Mouse (Mus musculus) MEL (cell line): ENCODE measurements around the gene Flnb. TPM values are rescaled to one million over a fixed set of nuclear protein-coding genes. Genes with fewer than 3 reads are reported as not detected.

Experiments
- DNase-seq: peaks from one replicate; pipeline ENCODE4 v3.0.0; 2011; ENCODE audit warnings: low read depth, low spot score
- H3K27ac ChIP-seq: 2 replicates; pipeline ENCODE4 v1.5.1; 2012; ENCODE audit warnings: low read depth, mild to moderate bottlenecking, control low read depth, low read length, moderate library complexity; ENCODE audit not compliant: control insufficient read depth
- H3K27me3 ChIP-seq, 2 experiments: fragments of 150-350 bp in 1 of 2; sonication (generic) in 1 of 2; 2 replicates each; pipeline ENCODE4 v1.6.1; 2012; ENCODE audit warnings: low read length in 2 of 2, mild to moderate bottlenecking in 2 of 2, improper control_type of control experiment in 1 of 2, moderate library complexity in 1 of 2; ENCODE audit not compliant: insufficient read depth in 2 of 2, control insufficient read depth in 1 of 2
- H3K36me3 ChIP-seq, 2 experiments: 2 replicates each; pipeline ENCODE4 v1.6.1; 2012 to 2014; ENCODE audit warnings: low read length in 2 of 2, improper control_type of control experiment in 1 of 2, inconsistent platforms in 1 of 2, mild to moderate bottlenecking in 1 of 2; ENCODE audit not compliant: insufficient read depth in 2 of 2, control insufficient read depth in 1 of 2
- H3K4me1 ChIP-seq, 2 experiments: fragments of 150-350 bp in 1 of 2; sonication (generic) in 1 of 2; 2 replicates each; pipeline ENCODE4 v1.6.1; 2012; ENCODE audit warnings: low read length in 2 of 2, improper control_type of control experiment in 1 of 2, mild to moderate bottlenecking in 1 of 2; ENCODE audit not compliant: insufficient read depth in 2 of 2, control insufficient read depth in 1 of 2
- H3K4me3 ChIP-seq, 2 experiments: fragments of 150-350 bp in 1 of 2; sonication (generic) in 1 of 2; 2 replicates each; pipeline ENCODE4 v1.5.1; 2012; ENCODE audit warnings: low read depth in 2 of 2, low read length in 2 of 2, mild to moderate bottlenecking in 2 of 2, moderate library complexity in 2 of 2, control low read depth in 1 of 2, improper control_type of control experiment in 1 of 2; ENCODE audit not compliant: control insufficient read depth in 1 of 2, insufficient read depth in 1 of 2
- H3K79me2 ChIP-seq: 2 replicates; pipeline ENCODE4 v1.6.1; 2012; ENCODE audit warnings: mild to moderate bottlenecking, low read length, moderate library complexity; ENCODE audit not compliant: control insufficient read depth, poor library complexity, insufficient read depth
- H3K9ac ChIP-seq: 2 replicates; pipeline ENCODE4 v1.6.1; 2012; ENCODE audit warnings: low read depth, mild to moderate bottlenecking, control low read depth, low read length, moderate library complexity; ENCODE audit not compliant: control insufficient read depth, poor library complexity, severe bottlenecking
- H3K9me3 ChIP-seq: fragments of 150-350 bp; sonication (generic); replicated peaks from 2 replicates; pipeline ENCODE4 v1.6.1; 2012; ENCODE audit warnings: mild to moderate bottlenecking, low read length, improper control_type of control experiment, moderate library complexity; ENCODE audit not compliant: insufficient read depth
- BHLHE40 ChIP-seq: IDR thresholded peaks from 2 replicates; pipeline ENCODE4 v1.6.1; 2012; ENCODE audit warnings: low read depth, mild to moderate bottlenecking, inconsistent platforms, low read length, improper control_type of control experiment, borderline replicate concordance
- CHD2 ChIP-seq: IDR thresholded peaks from 2 replicates; pipeline ENCODE4 v1.6.1; 2011; ENCODE audit warnings: low read length, improper control_type of control experiment
- E2F4 ChIP-seq: IDR thresholded peaks from 2 replicates; pipeline ENCODE4 v1.6.1; 2011; ENCODE audit warnings: low read depth, low read length, improper control_type of control experiment, borderline replicate concordance
- EP300 ChIP-seq, 2 experiments: IDR thresholded peaks; 2 replicates each; pipeline ENCODE4 v1.6.1; 2011; ENCODE audit warnings: improper control_type of control experiment in 2 of 2, low read length in 2 of 2, low read depth in 1 of 2, mild to moderate bottlenecking in 1 of 2
- ETS1 ChIP-seq: IDR thresholded peaks from 2 replicates; pipeline ENCODE4 v1.6.1; 2012; ENCODE audit warnings: low read depth, mild to moderate bottlenecking, inconsistent platforms, low read length, improper control_type of control experiment, moderate library complexity
- HCFC1 ChIP-seq: IDR thresholded peaks from 2 replicates; pipeline ENCODE4 v1.6.1; 2012; ENCODE audit warnings: low read depth, mild to moderate bottlenecking, inconsistent platforms, low read length, improper control_type of control experiment, moderate library complexity
- MAFK ChIP-seq: IDR thresholded peaks from 2 replicates; pipeline ENCODE4 v1.6.1; 2011; ENCODE audit warnings: low read depth, mild to moderate bottlenecking, low read length, improper control_type of control experiment, borderline replicate concordance
- MAX ChIP-seq: IDR thresholded peaks from 2 replicates; pipeline ENCODE4 v1.6.1; 2011; ENCODE audit warnings: low read length, improper control_type of control experiment
- MAZ ChIP-seq: IDR thresholded peaks from 2 replicates; pipeline ENCODE4 v1.6.1; 2012; ENCODE audit warnings: low read depth, mild to moderate bottlenecking, inconsistent platforms, low read length, improper control_type of control experiment
- MXI1 ChIP-seq: IDR thresholded peaks from 2 replicates; pipeline ENCODE4 v1.6.1; 2011; ENCODE audit warnings: mild to moderate bottlenecking, low read depth, low read length, improper control_type of control experiment
- MYC ChIP-seq: IDR thresholded peaks from 2 replicates; pipeline ENCODE4 v1.6.1; 2011; ENCODE audit warnings: low read depth, mild to moderate bottlenecking, low read length, improper control_type of control experiment, moderate library complexity
- NELFE ChIP-seq: IDR thresholded peaks from 2 replicates; pipeline ENCODE4 v1.6.1; 2011; ENCODE audit warnings: low read depth, low read length, improper control_type of control experiment
- POLR2AphosphoS2 ChIP-seq: IDR thresholded peaks from 2 replicates; pipeline ENCODE4 v1.6.1; 2011; ENCODE audit warnings: low read length, improper control_type of control experiment
- POLR2AphosphoS5 ChIP-seq: IDR thresholded peaks from 2 replicates; pipeline ENCODE4 v1.6.1; 2012; ENCODE audit warnings: low read depth, borderline replicate concordance, mild to moderate bottlenecking, inconsistent platforms, low read length, moderate library complexity, mixed read lengths
- RAD21 ChIP-seq: IDR thresholded peaks from 2 replicates; pipeline ENCODE4 v1.6.1; 2011; ENCODE audit warnings: mild to moderate bottlenecking, low read depth, low read length, improper control_type of control experiment
- RCOR1 ChIP-seq: IDR thresholded peaks from 2 replicates; pipeline ENCODE4 v1.6.1; 2012; ENCODE audit warnings: low read depth, mild to moderate bottlenecking, inconsistent platforms, low read length, improper control_type of control experiment
- TBP ChIP-seq: IDR thresholded peaks from 2 replicates; pipeline ENCODE4 v1.8.0; 2011; ENCODE audit warnings: low read depth, low read length, improper control_type of control experiment
- TCF12 ChIP-seq: IDR thresholded peaks from 2 replicates; pipeline ENCODE4 v1.6.1; 2014; ENCODE audit warnings: low read depth, mild to moderate bottlenecking, inconsistent platforms, low read length, improper control_type of control experiment, moderate library complexity
- UBTF ChIP-seq: IDR thresholded peaks from 2 replicates; pipeline ENCODE4 v1.6.1; 2012; ENCODE audit warnings: low read depth, mild to moderate bottlenecking, inconsistent platforms, low read length, improper control_type of control experiment, moderate library complexity, borderline replicate concordance; ENCODE audit not compliant: insufficient read depth
- USF1 ChIP-seq: IDR thresholded peaks from 2 replicates; pipeline ENCODE4 v1.6.1; 2014; ENCODE audit warnings: low read depth, mild to moderate bottlenecking, inconsistent platforms, low read length, improper control_type of control experiment, moderate library complexity
- ZC3H11A ChIP-seq: IDR thresholded peaks from 2 replicates; pipeline ENCODE4 v1.6.1; 2012; ENCODE audit warnings: low read depth, mild to moderate bottlenecking, inconsistent platforms, low read length, improper control_type of control experiment
- polyA plus RNA-seq, 2 experiments: library from polyadenylated mRNA; stranded (reverse) in 1 of 2; unstranded in 1 of 2; fragments of >175 nt in 1 of 2; fragments of >200 nt in 1 of 2; gene quantifications; 2 replicates each; pipeline versions ENCODE4 v1.2.1 to v1.2.4; 2012; ENCODE audit warnings: low replicate concordance in 2 of 2, low read depth in 1 of 2; ENCODE audit not compliant: insufficient read length in 2 of 2, insufficient read depth in 1 of 2, missing spikeins in 1 of 2
- total RNA-seq: library from RNA; depleted of rRNA; stranded (reverse); fragments of 300-350 nt; gene quantifications from 2 replicates; pipeline ENCODE4 v1.2.3, GENCODE M21; 2012

Flnb gene
- total and polyA plus RNA-seq, 3 experiments, result 1.0 to 3.1 TPM; not detected in 1

DNA sequence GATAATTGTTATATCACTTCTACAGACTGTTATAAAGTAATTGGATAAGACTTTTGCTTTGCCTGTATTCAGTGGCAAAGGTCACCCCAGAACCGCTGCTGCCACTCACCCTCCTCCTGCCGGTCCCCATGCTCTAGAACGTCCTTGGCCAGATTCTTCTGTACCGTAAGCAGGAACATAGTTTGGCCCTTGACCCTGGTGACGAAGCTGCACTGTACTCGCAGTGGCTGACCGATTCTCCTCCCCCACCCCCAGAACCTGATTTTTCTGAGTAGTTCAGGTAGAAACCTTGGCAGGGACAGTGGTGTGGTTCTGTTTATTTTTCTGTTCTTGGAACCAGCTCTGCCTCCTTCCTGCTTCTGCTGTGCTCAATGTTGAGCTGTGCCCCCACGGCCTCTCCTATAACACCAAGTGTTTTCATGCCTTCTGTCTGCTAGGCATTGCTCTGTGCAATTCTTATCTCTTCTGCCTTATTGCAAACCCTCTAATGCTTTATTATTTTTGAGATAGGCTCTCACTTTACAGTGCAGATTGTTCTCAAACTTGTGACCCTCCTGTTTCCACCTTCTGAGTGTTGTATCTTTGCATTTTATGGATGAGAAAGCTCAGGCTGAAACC, 7.0 kb downstream of the Flnb start:
- TF ChIP-seq MAX (no peak), NELFE (no peak), MYC (no peak), MAZ (no peak), TBP (no peak), TCF12 (no peak), BHLHE40 (no peak), ETS1 (no peak)
- no peaks in the 10 kb centered on the region; a peak in 2 of 4 replicates for H3K27me3 ChIP-seq
- no peak overlapping the region for H3K9ac ChIP-seq
- H3K27ac ChIP-seq, result no peak overlapping the region
- no peak for DNase-seq
- H3K79me2 ChIP-seq, result no peaks in the 10 kb centered on the region
- H3K4me3 ChIP-seq, result no peak overlapping the region
- no peaks in the 10 kb centered on the region for H3K4me1 ChIP-seq
- no peaks in the 10 kb centered on the region for H3K36me3 ChIP-seq
- no peaks in the 10 kb centered on the region for H3K9me3 ChIP-seq

DNA sequence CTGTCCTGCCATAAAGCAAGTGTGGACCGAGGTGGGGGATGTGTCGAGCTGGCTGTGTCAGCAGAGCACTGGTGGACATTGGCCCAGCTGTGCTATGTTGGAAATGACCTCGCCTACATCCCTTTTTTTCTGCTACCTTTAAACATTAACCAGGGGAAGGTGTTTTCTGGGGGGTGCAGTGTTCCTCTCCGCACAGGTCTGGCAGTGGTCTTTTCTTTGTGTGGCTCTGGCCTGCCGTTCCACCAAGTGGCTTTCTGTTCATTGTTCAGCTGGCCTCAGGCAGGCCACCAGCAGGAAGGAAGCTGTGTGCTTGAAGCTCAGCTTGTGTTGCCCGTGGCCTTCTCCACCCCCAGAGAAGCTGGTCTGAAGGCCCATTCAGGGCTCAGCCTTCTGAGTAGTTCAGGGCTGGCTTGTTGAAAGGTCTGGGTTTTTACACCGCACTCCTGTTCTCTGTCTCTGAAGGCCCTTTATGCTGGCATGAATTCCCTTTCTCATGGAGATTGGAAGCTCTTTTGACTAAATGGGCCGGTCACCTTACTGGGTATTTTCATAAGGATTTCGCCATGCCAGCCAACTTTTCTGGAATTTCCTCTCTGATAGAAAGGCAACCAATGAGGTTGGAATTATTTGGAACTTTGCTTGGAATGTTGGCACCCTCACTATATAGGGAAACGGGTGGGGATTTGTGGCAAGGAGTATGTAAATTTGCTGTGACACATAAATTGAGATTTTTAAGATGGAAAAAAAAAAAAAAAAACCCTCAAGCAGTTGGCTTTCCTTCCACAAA, 8.6 kb downstream of the Flnb start:
- Histone ChIP-seq H3K36me3 (no peaks in the 10 kb centered on the region), H3K79me2 (no peaks in the 10 kb centered on the region), H3K4me3 (no peak overlapping the region), H3K27me3 (no peaks in the 10 kb centered on the region; a peak in 2 of 4 replicates), H3K9me3 (no peaks in the 10 kb centered on the region)
- no peak for TF ChIP-seq BHLHE40
- TF ChIP-seq NELFE, result no peak
- no peak for TF ChIP-seq RAD21
- no peak for TF ChIP-seq RCOR1
- TF ChIP-seq ETS1, result no peak
- TF ChIP-seq MXI1, result no peak
- TF ChIP-seq TBP, result no peak
- no peak for TF ChIP-seq EP300 (IDR thresholded peaks at IDR 0.05; ENCODE audit: low read depth in 1 of 2, low read length in 2 of 2)
- TF ChIP-seq TCF12, result no peak
- no peak for TF ChIP-seq MYC
- no peak for TF ChIP-seq CHD2
- TF ChIP-seq USF1, result no peak
- no peak for TF ChIP-seq MAFK
- no peak for TF ChIP-seq POLR2AphosphoS2
- no peak for TF ChIP-seq ZC3H11A
- no peak for TF ChIP-seq POLR2AphosphoS5
- no peak for TF ChIP-seq UBTF
- TF ChIP-seq HCFC1, result no peak
- no peak for TF ChIP-seq E2F4
- TF ChIP-seq, all 39 proteins: peak for 0
- no peak overlapping the region for H3K9ac ChIP-seq
- no peaks in the 10 kb centered on the region for H3K4me1 ChIP-seq
- H3K27ac ChIP-seq, result no peak overlapping the region
- no peak for DNase-seq
